Mouse (Mus musculus) liver, embryonic 14.5 days (tissue): ENCODE results near the gene Zfp280d. TPM values are rescaled to one million over a fixed set of nuclear protein-coding genes. Genes with fewer than 3 reads are reported as not detected.
"Not testable (repeated sequence)": the region's sequence is repeated elsewhere in the genome, so short reads cannot be mapped to it uniquely, and the experiment has no call there.

ENCODE experiments used
- ATAC-seq: fragments of 200-750 bp; cut with Nextera tagmentation; 2 replicates; pipeline ENCODE4 v1.8.0; 2017; ENCODE audit warnings: moderate number of reproducible peaks, mild to moderate bottlenecking, moderate library complexity; ENCODE audit not compliant: insufficient read depth
- DNase-seq, 3 experiments: peaks; one replicate each; pipeline ENCODE4 v3.0.0-alpha.2; 2012 to 2013; ENCODE audit warnings: low read depth in 3 of 3, low spot score in 3 of 3
- H3K27ac ChIP-seq: fragments of 300-500 bp; sonication (generic); 2 replicates; pipeline ENCODE4 v1.5.1; 2014; ENCODE audit warnings: moderate library complexity, mild to moderate bottlenecking, control low read depth, inconsistent platforms
- H3K27me3 ChIP-seq: fragments of 300-500 bp; sonication (generic); 2 replicates; pipeline ENCODE4 v1.6.1; 2014; ENCODE audit warnings: mild to moderate bottlenecking, low read length, moderate library complexity; ENCODE audit not compliant: control insufficient read depth, insufficient read depth
- H3K36me3 ChIP-seq: fragments of 300-500 bp; sonication (generic); replicated peaks from 2 replicates; pipeline ENCODE4 v1.6.1; 2014; ENCODE audit warnings: low read depth; ENCODE audit not compliant: control insufficient read depth, insufficient read depth
- H3K4me1 ChIP-seq, 2 experiments: fragments of 200-500 bp in 1 of 2; fragments of 300-500 bp in 1 of 2; sonication (generic) in 1 of 2; replicated peaks; 2 replicates each; pipeline ENCODE4 v1.6.1; 2012 to 2014; ENCODE audit warnings: antibody characterized with exemption in 1 of 2, inconsistent platforms in 1 of 2, low read length in 1 of 2; ENCODE audit not compliant: control insufficient read depth in 2 of 2, insufficient read depth in 2 of 2
- H3K4me2 ChIP-seq: fragments of 300-500 bp; sonication (generic); 2 replicates; pipeline ENCODE4 v1.6.1; 2014; ENCODE audit warnings: low read depth, mild to moderate bottlenecking, control low read depth, moderate library complexity
- H3K4me3 ChIP-seq, 2 experiments: fragments of 200-500 bp in 1 of 2; fragments of 300-500 bp in 1 of 2; sonication (generic) in 1 of 2; 2 replicates each; pipeline ENCODE4 v1.5.1; 2012 to 2014; ENCODE audit warnings: low read depth in 2 of 2, low read length in 2 of 2, mild to moderate bottlenecking in 2 of 2, control low read depth in 1 of 2, inconsistent platforms in 1 of 2, moderate library complexity in 1 of 2; ENCODE audit not compliant: insufficient read depth in 1 of 2
- H3K9ac ChIP-seq: fragments of 300-500 bp; sonication (generic); replicated peaks from 2 replicates; pipeline ENCODE4 v1.6.1; 2014; ENCODE audit warnings: mild to moderate bottlenecking, control low read depth, moderate library complexity
- H3K9me3 ChIP-seq: fragments of 300-500 bp; sonication (generic); 2 replicates; pipeline ENCODE4 v1.6.1; 2016; ENCODE audit warnings: low read length, mixed read lengths; ENCODE audit not compliant: control insufficient read depth
- CTCF ChIP-seq: IDR thresholded peaks from 2 replicates; pipeline ENCODE4 v1.5.1; 2016; ENCODE audit warnings: antibody characterized with exemption, low read depth, control low read depth
- EP300 ChIP-seq: IDR thresholded peaks from 2 replicates; pipeline ENCODE4 v1.6.1; 2016; ENCODE audit warnings: antibody characterized with exemption, low read depth
- WGBS: fragments of 180-500 bp; shearing (Covaris S2); extraction: QIAGEN DNeasy Blood & Tissue Kit; methylation state at CpG from one replicate; pipeline ENCODE4 v1.1.7; 2014; ENCODE audit not compliant: insufficient replicate concordance; 5-methylcytosine and 5-hydroxymethylcytosine counted together
- polyA plus RNA-seq, 2 experiments: library from polyadenylated mRNA; depleted of rRNA in 1 of 2; stranded (reverse) in 1 of 2; unstranded in 1 of 2; fragments of >200 nt; fragmentation: Nextera tagmentation in 1 of 2; extraction: Ambion mirVana in 1 of 2; gene quantifications; 2 replicates each; pipeline versions ENCODE4 v1.2.1 to v1.2.3; 2012 to 2014

The Zfp280d gene
- polyA plus RNA-seq, 2 experiments = 11.0 to 14.5 TPM

DNA sequence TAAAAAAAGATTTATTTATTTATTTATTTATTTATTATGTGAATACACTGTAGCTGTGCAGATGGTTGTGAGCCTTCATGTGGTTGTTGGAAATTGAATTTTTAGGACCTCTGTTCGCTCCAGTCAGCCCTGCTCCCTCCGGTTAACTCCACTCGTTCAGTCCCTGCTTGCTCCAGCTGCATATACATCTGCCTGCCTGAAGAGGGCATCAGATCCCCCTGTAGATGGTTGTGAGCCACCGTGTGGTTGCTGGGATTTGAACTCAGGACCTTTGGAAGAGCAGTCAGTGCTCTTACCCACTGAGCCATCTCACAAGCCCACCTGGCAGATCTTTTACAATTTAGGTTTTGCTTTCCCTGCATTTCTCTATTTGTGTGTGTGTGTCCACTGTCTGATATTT, 127.1 kb downstream of the Zfp280d start:
- not testable (repeated sequence) for H3K36me3 ChIP-seq, H3K27me3 ChIP-seq, H3K4me2 ChIP-seq, H3K27ac ChIP-seq, ATAC-seq, H3K9ac ChIP-seq, H3K9me3 ChIP-seq, H3K4me3 ChIP-seq, DNase-seq
- peaks cover 23 to 31% of the 10 kb centered on the region in 2 experiments for H3K4me1 ChIP-seq
- peak; percentile 69 for TF ChIP-seq CTCF
- 54% methylated on average over 4 of the region's 4 CpGs for WGBS

DNA sequence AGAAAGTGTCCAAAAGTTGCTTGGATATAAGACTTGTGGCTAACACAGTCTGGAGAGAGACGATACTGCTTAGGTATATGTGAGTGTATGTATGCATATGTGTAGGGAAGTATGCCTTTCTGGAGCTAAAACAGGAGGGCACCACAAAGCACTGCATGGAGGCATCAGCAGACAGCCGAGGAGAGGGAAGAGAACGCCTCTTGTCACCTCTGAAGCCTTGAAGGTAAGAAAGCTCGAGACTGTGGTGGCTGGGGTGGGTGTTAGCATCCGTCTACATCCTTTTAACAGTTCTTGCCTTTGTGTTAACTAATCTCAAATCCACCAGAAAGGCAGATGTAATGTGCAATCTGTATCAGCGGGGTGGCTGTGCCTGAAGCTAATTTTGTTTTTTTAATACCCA, 128.8 kb downstream of the Zfp280d start:
- no peak for TF ChIP-seq CTCF
- no peak for TF ChIP-seq EP300
- WGBS = 63% methylated on average over 6 of the region's 6 CpGs
- H3K9ac ChIP-seq = no peak overlapping the region
- H3K36me3 ChIP-seq = no peaks in the 10 kb centered on the region
- no peak for DNase-seq
- H3K4me1 ChIP-seq = peaks cover 22 to 29% of the 10 kb centered on the region in 2 experiments
- H3K27ac ChIP-seq = no peak overlapping the region
- H3K4me2 ChIP-seq = no peak overlapping the region
- no peaks in the 10 kb centered on the region for H3K27me3 ChIP-seq
- H3K4me3 ChIP-seq = no peak overlapping the region
- no peak for ATAC-seq
- H3K9me3 ChIP-seq = no peaks in the 10 kb centered on the region

DNA sequence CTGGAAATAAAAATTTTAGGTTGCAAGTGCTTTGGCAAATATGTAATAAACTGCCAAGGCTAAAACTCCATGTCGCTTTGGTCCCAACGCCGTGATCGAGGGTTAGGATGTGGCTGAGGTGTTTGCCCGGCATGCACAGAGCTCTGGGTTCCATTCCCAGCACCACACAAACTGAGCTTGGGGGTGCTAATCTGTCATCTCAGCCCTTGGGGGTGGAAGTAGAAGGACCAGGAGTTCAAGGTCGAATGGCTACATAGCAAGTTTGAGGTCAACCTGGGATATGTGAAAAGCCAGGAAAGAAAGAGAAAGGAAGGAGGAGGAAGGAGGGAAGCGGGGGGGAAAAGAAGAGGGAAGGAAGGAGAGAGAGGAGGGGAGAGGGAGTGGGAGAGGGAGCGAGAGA, 129.8 kb downstream of the Zfp280d start:
- no peaks in the 10 kb centered on the region for H3K9me3 ChIP-seq
- no peak overlapping the region for H3K4me3 ChIP-seq
- no peaks in the 10 kb centered on the region for H3K27me3 ChIP-seq
- WGBS = 80% methylated on average over 8 of the region's 8 CpGs
- H3K4me1 ChIP-seq = peaks cover 26 to 38% of the 10 kb centered on the region in 2 experiments
- H3K36me3 ChIP-seq = no peaks in the 10 kb centered on the region
- TF ChIP-seq EP300 = no peak
- TF ChIP-seq CTCF = no peak
- H3K4me2 ChIP-seq = no peak overlapping the region
- no peak overlapping the region for H3K9ac ChIP-seq
- H3K27ac ChIP-seq = no peak overlapping the region
- DNase-seq (no peak), ATAC-seq (no peak)

DNA sequence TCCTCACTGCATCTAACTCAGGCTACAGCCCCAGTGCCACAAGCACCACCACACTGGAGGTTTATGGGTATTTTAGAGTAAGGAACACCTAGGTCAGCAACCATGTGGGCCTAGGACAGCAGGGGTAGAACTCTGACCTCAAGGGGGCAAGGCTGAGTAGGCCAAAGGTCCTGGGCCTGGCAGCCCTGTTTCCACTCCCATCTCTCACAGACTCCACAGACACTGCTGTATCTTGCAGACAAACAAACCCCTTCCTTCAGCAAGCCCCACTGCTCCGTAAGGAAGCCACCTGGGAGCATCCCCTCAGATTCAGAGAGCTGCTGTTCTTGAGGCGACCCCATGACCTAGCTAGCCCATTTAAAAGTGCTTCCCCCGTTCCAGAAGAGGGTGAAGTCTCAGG, 130.3 kb downstream of the Zfp280d start:
- H3K9me3 ChIP-seq = no peaks in the 10 kb centered on the region
- H3K4me1 ChIP-seq = peaks cover 26 to 43% of the 10 kb centered on the region in 2 experiments
- H3K4me3 ChIP-seq = no peak overlapping the region
- H3K4me2 ChIP-seq = no peak overlapping the region
- no peaks in the 10 kb centered on the region for H3K36me3 ChIP-seq
- H3K27me3 ChIP-seq = no peaks in the 10 kb centered on the region
- 83% methylated on average over 3 of the region's 3 CpGs for WGBS
- ATAC-seq (no peak), DNase-seq (no peak)
- H3K27ac ChIP-seq = no peak overlapping the region
- TF ChIP-seq CTCF (peak; percentile 14; the same call in 1 of the 2 replicates), EP300 (no peak)
- H3K9ac ChIP-seq = no peak overlapping the region

DNA sequence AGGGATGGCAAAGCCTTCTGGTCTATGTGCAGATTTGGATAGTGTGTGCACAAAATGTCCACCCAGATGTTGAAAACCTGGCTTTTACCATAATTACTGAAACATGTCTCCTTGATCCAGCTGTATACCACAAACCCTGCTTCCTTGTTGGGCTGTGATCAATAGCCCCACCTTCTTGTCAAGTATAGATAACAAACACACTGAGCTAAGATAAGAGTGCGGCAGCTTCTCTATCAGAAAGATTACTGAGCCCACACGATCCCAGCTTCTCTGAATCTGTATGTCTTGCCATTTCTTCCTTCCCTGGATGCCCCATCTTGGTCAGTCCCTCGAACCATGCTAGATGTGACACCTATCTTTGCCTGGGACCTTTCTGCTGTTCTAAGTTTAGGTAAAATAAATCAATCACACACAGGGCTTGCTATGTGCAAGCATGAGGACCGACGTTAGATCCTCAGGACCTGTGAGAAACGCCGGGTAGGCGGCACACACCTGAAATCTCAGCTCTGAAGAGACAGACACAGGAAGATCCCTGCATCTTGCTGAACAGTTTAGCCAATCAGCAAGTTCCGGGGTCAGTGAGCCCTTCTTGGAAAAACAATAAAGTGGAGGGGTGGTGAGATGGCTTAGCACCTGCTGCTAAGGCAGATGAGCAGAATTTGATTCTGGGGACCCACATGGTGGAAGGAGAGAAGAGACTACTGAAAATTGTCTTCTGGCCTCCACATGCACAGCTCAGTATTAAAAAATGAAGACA, 131.4 kb downstream of the Zfp280d start:
- no peak for TF ChIP-seq CTCF
- TF ChIP-seq EP300 = peak; percentile 84
- no peak overlapping the region for H3K4me3 ChIP-seq
- no peak for ATAC-seq
- no peak overlapping the region; the same call in 1 of the 2 replicates for H3K27ac ChIP-seq
- peaks cover 36 to 54% of the 10 kb centered on the region in 2 experiments for H3K4me1 ChIP-seq
- H3K4me2 ChIP-seq = peak overlapping the region; percentile 19
- no peaks in the 10 kb centered on the region for H3K27me3 ChIP-seq
- no peak overlapping the region for H3K9ac ChIP-seq
- no peaks in the 10 kb centered on the region for H3K36me3 ChIP-seq
- DNase-seq = peak; percentile 41 to 51 (median 43)
- H3K9me3 ChIP-seq = no peaks in the 10 kb centered on the region
- WGBS = 59% methylated on average over 9 of the region's 9 CpGs
